Mouse (Mus musculus): ENCODE data around the gene Mul1. TPM values are rescaled to one million over a fixed set of nuclear protein-coding genes. Genes with fewer than 3 reads are reported as not detected.

The Mul1 gene
- total RNA-seq, 2 experiments from 2014 or later = 70.0 to 72.5 TPM

- intact Hi-C loops (cut with DNase I) = no loop called here
- DNase-seq = peak; percentile 27 to 58
Observed at GRCm38 (mm10) chr4:138429778-138430177, 4.7 kb upstream of the Mul1 start.

- intact Hi-C loops (cut with DNase I) = no loop called here
Observed at GRCm38 (mm10) chr4:138431340-138431739, 3.1 kb upstream of the Mul1 start.

GRCm38 (mm10) chr4:138440062-138440461 is 5.6 kb downstream of the Mul1 start:
- intact Hi-C loops (cut with DNase I) = no loop called here
- DNase-seq = no peak

More at GRCm38 (mm10) chr4:138431340-138431739, 3.1 kb upstream of the Mul1 start:
- no peak for DNase-seq

GRCm38 (mm10) chr4:138444941-138445340 is 10.5 kb downstream of the Mul1 start:
- DNase-seq = no peak
- intact Hi-C loops (cut with DNase I) = no loop called here

GRCm38 (mm10) chr4:138446981-138447380 is 12.5 kb downstream of the Mul1 start:
- DNase-seq = no peak
- intact Hi-C loops (cut with DNase I) = loop anchor here (1.0 kb wide), 3 partner anchors 115 to 404 kb away; no protein-coding TSS in a partner anchor

GRCm38 (mm10) chr4:138447387-138447786 is 12.9 kb downstream of the Mul1 start:
- intact Hi-C loops (cut with DNase I) = loop anchor here (1.0 kb wide), 3 partner anchors 115 to 404 kb away; no protein-coding TSS in a partner anchor
- peak; percentile 89 to 95 for DNase-seq

- intact Hi-C loops (cut with DNase I) = loop anchor here (1.0 kb wide), 3 partner anchors 114 to 403 kb away; no protein-coding TSS in a partner anchor
- DNase-seq = no peak
Observed at GRCm38 (mm10) chr4:138447827-138448602, 13.5 kb downstream of the Mul1 start.

GRCm38 (mm10) chr4:138448872-138449615 is 14.6 kb downstream of the Mul1 start:
- no peak for DNase-seq

GRCm38 (mm10) chr4:138449636-138450314 is 15.3 kb downstream of the Mul1 start:
- intact Hi-C loops (cut with DNase I) = no loop called here
- no peak for DNase-seq

More at GRCm38 (mm10) chr4:138448872-138449615, 14.6 kb downstream of the Mul1 start:
- intact Hi-C loops (cut with DNase I) = no loop called here

GRCm38 (mm10) chr4:138452306-138453096 is 18.0 kb downstream of the Mul1 start:
- DNase-seq = no peak
- intact Hi-C loops (cut with DNase I) = no loop called here

GRCm38 (mm10) chr4:138453097-138453752 is 18.8 kb downstream of the Mul1 start:
- intact Hi-C loops (cut with DNase I) = no loop called here
- no peak for DNase-seq

- intact Hi-C loops (cut with DNase I) = no loop called here
- DNase-seq = peak; percentile 82 to 85
Observed at GRCm38 (mm10) chr4:138453753-138454570, 19.5 kb downstream of the Mul1 start, which contains the start of gene Camk2n1. Gene Camk2n1 (plus strand): TSS chr4:138454314.

GRCm38 (mm10) chr4:138454571-138455140 is 20.2 kb downstream of the Mul1 start:
- peak; percentile 68 to 74 for DNase-seq
- intact Hi-C loops (cut with DNase I) = no loop called here

- intact Hi-C loops (cut with DNase I) = no loop called here
- peak; percentile 45 to 52 for DNase-seq
Observed at GRCm38 (mm10) chr4:138455141-138455955, 20.9 kb downstream of the Mul1 start.

- intact Hi-C loops (cut with DNase I) = no loop called here
- DNase-seq = no peak
Observed at GRCm38 (mm10) chr4:138455956-138456341, 21.5 kb downstream of the Mul1 start.

- intact Hi-C loops (cut with DNase I) = no loop called here
- no peak for DNase-seq
Observed at GRCm38 (mm10) chr4:138456536-138456935, 22.1 kb downstream of the Mul1 start.

- DNase-seq = no peak
- intact Hi-C loops (cut with DNase I) = no loop called here
Observed at GRCm38 (mm10) chr4:138457091-138457490, 22.6 kb downstream of the Mul1 start.

All from heart, postnatal 14 days (tissue).